Mouse (Mus musculus) stomach, postnatal 0 days (tissue): ENCODE data around the gene Krt18. TPM values are rescaled to one million over a fixed set of nuclear protein-coding genes. Genes with fewer than 3 reads are reported as not detected.
A peak's percentile ranks its signal among the peaks of the same experiment; 100 is the strongest.

Experiments
- ATAC-seq: fragments of 200-750 bp; cut with Nextera tagmentation; 2 replicates; pipeline ENCODE4 v1.8.0; 2017; ENCODE audit not compliant: low FRiP score, low TSS enrichment
- DNase-seq: peaks from one replicate; pipeline ENCODE4 v3.0.0-alpha.2; 2016; ENCODE audit warnings: low spot score
- H3K27ac ChIP-seq: fragments of 300-500 bp; sonication (generic); replicated peaks from 2 replicates; pipeline ENCODE4 v1.5.1; 2014; ENCODE audit warnings: mild to moderate bottlenecking, control low read depth
- H3K27me3 ChIP-seq: fragments of 300-500 bp; sonication (generic); 2 replicates; pipeline ENCODE4 v1.6.1; 2014; ENCODE audit warnings: low read length; ENCODE audit not compliant: control insufficient read depth, insufficient read depth
- H3K36me3 ChIP-seq: fragments of 300-500 bp; sonication (generic); 2 replicates; pipeline ENCODE4 v1.6.1; 2014; ENCODE audit warnings: low read length, mixed read lengths; ENCODE audit not compliant: control insufficient read depth, insufficient read depth
- H3K4me1 ChIP-seq: fragments of 300-500 bp; sonication (generic); replicated peaks from 2 replicates; pipeline ENCODE4 v1.6.1; 2014; ENCODE audit warnings: antibody characterized with exemption; ENCODE audit not compliant: control insufficient read depth, insufficient read depth
- H3K4me2 ChIP-seq: fragments of 300-500 bp; sonication (generic); replicated peaks from 2 replicates; pipeline ENCODE4 v1.6.1; 2014; ENCODE audit warnings: low read depth, mild to moderate bottlenecking, control low read depth, moderate library complexity
- H3K4me3 ChIP-seq: fragments of 300-500 bp; sonication (generic); 2 replicates; pipeline ENCODE4 v1.5.1; 2014; ENCODE audit warnings: low read depth, low read length, control low read depth
- H3K9ac ChIP-seq: fragments of 300-500 bp; sonication (generic); 2 replicates; pipeline ENCODE4 v1.6.1; 2014; ENCODE audit warnings: mild to moderate bottlenecking, low read length, control low read depth, mixed read lengths
- H3K9me3 ChIP-seq: fragments of 300-500 bp; sonication (generic); 2 replicates; pipeline ENCODE4 v1.6.1; 2016; ENCODE audit warnings: low read length; ENCODE audit not compliant: control insufficient read depth
- CTCF ChIP-seq: IDR thresholded peaks from 2 replicates; pipeline ENCODE4 v1.5.1; 2016; ENCODE audit warnings: antibody characterized with exemption, low read depth, mild to moderate bottlenecking, moderate library complexity
- EP300 ChIP-seq: optimal IDR thresholded peaks from 2 replicates; pipeline ENCODE3; 2016; ENCODE audit warnings: antibody characterized with exemption
- WGBS: fragments of 180-500 bp; shearing (Covaris S2); extraction: QIAGEN DNeasy Blood & Tissue Kit; methylation state at CpG from one replicate; pipeline ENCODE4 v1.1.7; 2014; 5-methylcytosine and 5-hydroxymethylcytosine counted together
- polyA plus RNA-seq: library from polyadenylated mRNA; unstranded; fragments of >200 nt; fragmentation: Nextera tagmentation; extraction: Ambion mirVana; gene quantifications from 2 replicates; pipeline ENCODE4 v1.2.1, GENCODE M21; 2015

The Krt18 gene
- polyA plus RNA-seq, 1 experiment from 2014 or later = 715 TPM

- Histone ChIP-seq H3K4me2 (no peak overlapping the region), H3K9me3 (no peaks in the 10 kb centered on the region), H3K27me3 (no peaks in the 10 kb centered on the region), H3K4me1 (no peaks in the 10 kb centered on the region), H3K4me3 (no peak overlapping the region), H3K9ac (no peak overlapping the region), H3K36me3 (no peaks in the 10 kb centered on the region), H3K27ac (no peak overlapping the region)
- TF ChIP-seq CTCF = no peak
- TF ChIP-seq EP300 = no peak
- no peak for DNase-seq
- WGBS = 81% methylated on average over 11 of the region's 11 CpGs
- no peak for ATAC-seq
Measured at GRCm38 (mm10) chr15:101999676-102000335, 28.2 kb upstream of the Krt18 start.

- Histone ChIP-seq H3K4me1 (peaks cover 8% of the 10 kb centered on the region), H3K36me3 (no peaks in the 10 kb centered on the region), H3K27ac (peak overlapping the region; percentile 67), H3K9me3 (no peaks in the 10 kb centered on the region), H3K9ac (peak overlapping the region; percentile 53), H3K27me3 (no peaks in the 10 kb centered on the region), H3K4me3 (peak overlapping the region; percentile 39), H3K4me2 (peak overlapping the region; percentile 54)
- 16% methylated on average over 32 of the region's 34 CpGs for WGBS
- DNase-seq (peak; percentile 91), ATAC-seq (peak; percentile 73)
- TF ChIP-seq CTCF = no peak
- no peak for TF ChIP-seq EP300
Measured at GRCm38 (mm10) chr15:102002646-102003488, 25.1 kb upstream of the Krt18 start.

GRCm38 (mm10) chr15:102003516-102003915 is 24.5 kb upstream of the Krt18 start:
- ATAC-seq = no peak
- peak overlapping the region; percentile 39 for H3K4me3 ChIP-seq
- no peaks in the 10 kb centered on the region for H3K36me3 ChIP-seq
- no peaks in the 10 kb centered on the region for H3K9me3 ChIP-seq
- peak overlapping the region; percentile 53 for H3K9ac ChIP-seq
- H3K4me2 ChIP-seq = peak overlapping the region; percentile 54
- DNase-seq = no peak
- WGBS = 19% methylated on average over 12 of the region's 12 CpGs
- peak overlapping the region; percentile 67 for H3K27ac ChIP-seq
- H3K27me3 ChIP-seq = no peaks in the 10 kb centered on the region
- H3K4me1 ChIP-seq = peaks cover 8% of the 10 kb centered on the region
- TF ChIP-seq CTCF = no peak

- ATAC-seq (peak; percentile 88), DNase-seq (peak; percentile 92)
- Histone ChIP-seq H3K27me3 (no peaks in the 10 kb centered on the region), H3K36me3 (no peaks in the 10 kb centered on the region), H3K9ac (peak within 1 kb of the TSS; percentile 53), H3K4me1 (peaks cover 8% of the 10 kb centered on the region), H3K4me2 (peak within 1 kb of the TSS; percentile 54), H3K4me3 (peak within 1 kb of the TSS; percentile 39), H3K9me3 (no peaks in the 10 kb centered on the region), H3K27ac (peak within 1 kb of the TSS; percentile 89)
- TF ChIP-seq CTCF (peak; percentile 75), EP300 (no peak)
- 38% methylated on average over 10 of the region's 11 CpGs for WGBS
Measured at GRCm38 (mm10) chr15:102004189-102004588, 23.8 kb upstream of the Krt18 start, which contains the start of gene Krt8. TSS of gene Krt8 (minus strand) at chr15:102004482.

- Histone ChIP-seq H3K4me2 (no peak overlapping the region), H3K4me3 (no peak overlapping the region), H3K27ac (peak overlapping the region; percentile 89), H3K9me3 (no peaks in the 10 kb centered on the region), H3K9ac (no peak overlapping the region), H3K36me3 (no peaks in the 10 kb centered on the region), H3K4me1 (peaks cover 8% of the 10 kb centered on the region), H3K27me3 (no peaks in the 10 kb centered on the region)
- WGBS = 31% methylated on average over 4 of the region's 4 CpGs
- ATAC-seq = 0 out of 2 replicates have a peak, but pooled peaks have one; percentile 1
- TF ChIP-seq EP300 (no peak), CTCF (no peak)
- peak; percentile 62 for DNase-seq
Measured at GRCm38 (mm10) chr15:102005290-102005689, 22.7 kb upstream of the Krt18 start.
